Mouse (Mus musculus) hindbrain, embryonic 14.5 days (tissue): ENCODE results near the gene Pdx1. TPM values are rescaled to one million over a fixed set of nuclear protein-coding genes. Genes with fewer than 3 reads are reported as not detected.

Experiments used
- ATAC-seq: fragments of 200-750 bp; cut with Nextera tagmentation; 2 replicates; pipeline ENCODE4 v1.8.0; 2017; ENCODE audit warnings: moderate number of reproducible peaks, mild to moderate bottlenecking, moderate TSS enrichment, moderate library complexity; ENCODE audit not compliant: low FRiP score
- DNase-seq: peaks from one replicate; pipeline ENCODE4 v3.0.0-alpha.2; 2015; ENCODE audit warnings: low spot score
- H3K27ac ChIP-seq: fragments of 300-500 bp; sonication (generic); 2 replicates; pipeline ENCODE4 v1.5.1; 2014; ENCODE audit warnings: mild to moderate bottlenecking, moderate library complexity
- H3K27me3 ChIP-seq: fragments of 300-500 bp; sonication (generic); 2 replicates; pipeline ENCODE4 v1.6.1; 2014; ENCODE audit warnings: mild to moderate bottlenecking, low read length, mixed read lengths; ENCODE audit not compliant: control insufficient read depth, insufficient read depth
- H3K36me3 ChIP-seq: fragments of 300-500 bp; sonication (generic); replicated peaks from 2 replicates; pipeline ENCODE4 v1.6.1; 2014; ENCODE audit not compliant: control insufficient read depth, insufficient read depth
- H3K4me1 ChIP-seq: fragments of 300-500 bp; sonication (generic); replicated peaks from 2 replicates; pipeline ENCODE4 v1.6.1; 2014; ENCODE audit warnings: antibody characterized with exemption, low read length, mixed read lengths; ENCODE audit not compliant: control insufficient read depth, insufficient read depth
- H3K4me2 ChIP-seq: fragments of 300-500 bp; sonication (generic); replicated peaks from 2 replicates; pipeline ENCODE4 v1.6.1; 2014; ENCODE audit warnings: mild to moderate bottlenecking, moderate library complexity
- H3K4me3 ChIP-seq: fragments of 300-500 bp; sonication (generic); replicated peaks from 2 replicates; pipeline ENCODE4 v1.5.1; 2014; ENCODE audit warnings: mild to moderate bottlenecking, low read length
- H3K9ac ChIP-seq: fragments of 300-500 bp; sonication (generic); 2 replicates; pipeline ENCODE4 v1.6.1; 2014
- H3K9me3 ChIP-seq: fragments of 300-500 bp; sonication (generic); 2 replicates; pipeline ENCODE4 v1.6.1; 2016; ENCODE audit warnings: low read length; ENCODE audit not compliant: control insufficient read depth
- WGBS: fragments of 180-500 bp; shearing (Covaris S2); extraction: QIAGEN DNeasy Blood & Tissue Kit; methylation state at CpG from one replicate; pipeline ENCODE4 v1.1.7; 2014; 5-methylcytosine and 5-hydroxymethylcytosine counted together
- polyA plus RNA-seq: library from polyadenylated mRNA; unstranded; fragments of >200 nt; fragmentation: Nextera tagmentation; extraction: Ambion mirVana; gene quantifications from 2 replicates; pipeline ENCODE4 v1.2.1, GENCODE M21; 2014

The Pdx1 gene
- polyA plus RNA-seq, 1 experiment from 2014 or later = not detected

DNA sequence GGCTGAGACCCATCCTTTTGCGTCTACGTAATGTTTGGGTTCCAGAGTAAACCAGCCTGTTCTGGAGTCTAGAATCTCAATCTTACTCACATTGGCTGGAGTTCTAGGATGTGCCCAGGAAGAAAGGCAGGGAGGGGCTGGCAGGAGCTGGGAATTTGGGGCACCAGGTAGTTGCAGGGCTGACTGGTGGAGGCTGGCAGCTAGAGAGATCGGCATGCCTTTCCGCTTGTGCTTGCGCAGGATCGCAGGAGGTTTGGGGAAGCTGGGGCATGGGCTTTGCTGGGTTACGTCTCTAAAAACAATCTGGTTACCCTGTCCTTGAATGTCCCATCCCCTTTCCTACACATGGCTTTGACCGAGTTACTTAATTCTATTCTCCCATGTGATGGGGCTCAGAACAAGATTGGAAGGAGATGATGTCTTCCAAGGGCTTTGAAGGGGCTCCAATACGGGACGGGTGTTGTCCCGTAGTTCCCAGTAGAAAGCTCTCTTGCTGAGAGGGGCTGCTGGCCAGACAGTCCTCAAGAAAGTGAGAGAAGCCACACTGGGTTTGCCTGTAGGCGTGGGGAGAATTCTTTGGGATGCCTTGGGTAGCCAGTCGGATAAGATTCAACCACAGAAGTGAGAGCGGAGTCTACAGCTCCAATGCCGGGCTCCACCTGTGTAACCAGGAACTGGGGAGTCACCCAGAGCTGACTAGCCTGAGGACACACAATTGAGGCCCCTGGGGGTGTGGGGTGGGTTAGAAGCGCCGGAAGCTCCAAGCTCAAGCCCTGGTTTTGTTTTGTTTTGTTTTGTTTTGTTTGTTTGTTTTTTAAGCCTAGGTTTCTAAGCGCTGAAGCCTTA, 7.2 kb downstream of the Pdx1 start:
- no peaks in the 10 kb centered on the region for H3K36me3 ChIP-seq

DNA sequence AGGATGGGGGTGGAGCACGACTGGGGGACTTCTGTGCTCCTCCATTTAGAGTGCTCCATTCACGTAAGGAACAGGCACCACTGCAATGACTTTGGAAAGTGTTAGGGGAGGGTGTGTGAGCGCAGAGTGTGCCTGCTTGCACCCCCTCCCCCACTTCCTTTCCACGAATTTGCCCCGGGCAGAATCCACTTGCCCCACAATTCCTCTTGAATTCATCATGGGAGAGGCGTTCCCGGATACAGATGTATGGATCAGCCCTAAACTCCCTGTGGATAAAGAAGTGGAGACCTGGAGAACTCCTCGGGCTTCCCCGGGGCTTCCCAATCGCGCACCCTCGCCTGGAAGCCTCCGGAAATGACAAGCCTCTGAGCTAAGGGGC, 7.8 kb downstream of the Pdx1 start:
- WGBS = 0% methylated on average over 13 of the region's 13 CpGs
- Histone ChIP-seq H3K4me1 (no peaks in the 10 kb centered on the region), H3K9me3 (peaks cover 6% of the 10 kb centered on the region; the same call in 1 of the 2 replicates), H3K36me3 (no peaks in the 10 kb centered on the region), H3K27ac (no peak overlapping the region), H3K4me3 (no peak overlapping the region), H3K27me3 (peaks cover 96% of the 10 kb centered on the region), H3K4me2 (no peak overlapping the region), H3K9ac (no peak overlapping the region)
- ATAC-seq (no peak), DNase-seq (no peak)

More for the DNA sequence above, 7.2 kb downstream of the Pdx1 start:
- ATAC-seq (no peak), DNase-seq (no peak)
- Histone ChIP-seq H3K4me2 (no peak overlapping the region), H3K9me3 (peaks cover 6% of the 10 kb centered on the region; the same call in 1 of the 2 replicates), H3K27ac (no peak overlapping the region), H3K4me3 (no peak overlapping the region), H3K27me3 (peaks cover 99% of the 10 kb centered on the region), H3K4me1 (no peaks in the 10 kb centered on the region), H3K9ac (no peak overlapping the region)
- WGBS = 2% methylated on average over 18 of the region's 18 CpGs

DNA sequence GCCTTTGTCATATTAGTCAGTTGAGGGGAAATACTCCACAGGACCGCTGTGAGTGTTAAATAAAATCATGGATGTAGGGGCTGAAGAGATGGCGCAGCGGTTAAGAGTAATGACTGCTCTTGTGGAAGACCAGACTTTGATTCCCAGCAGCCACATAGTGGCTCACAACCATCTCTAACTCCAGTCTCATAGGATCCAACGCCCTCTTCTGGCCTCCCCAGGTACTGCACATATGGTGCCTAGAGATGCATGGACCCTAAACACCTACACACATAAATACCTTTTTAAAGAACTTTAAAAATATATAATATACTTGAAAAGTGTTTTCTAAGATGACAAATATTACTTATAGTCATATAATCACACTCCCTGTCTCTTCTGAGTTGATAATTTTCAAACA, 14.6 kb downstream of the Pdx1 start:
- ATAC-seq = no peak
- H3K9ac ChIP-seq = no peak overlapping the region
- H3K4me1 ChIP-seq = no peaks in the 10 kb centered on the region
- no peak overlapping the region for H3K4me2 ChIP-seq
- peaks cover 40% of the 10 kb centered on the region for H3K27me3 ChIP-seq
- H3K36me3 ChIP-seq = no peaks in the 10 kb centered on the region
- H3K27ac ChIP-seq = no peak overlapping the region
- no peak overlapping the region for H3K4me3 ChIP-seq
- no peaks in the 10 kb centered on the region for H3K9me3 ChIP-seq
- no peak for DNase-seq
- 72% methylated on average over 4 of the region's 4 CpGs for WGBS

GRCm38 (mm10) chr5:147291764-147292505, 22.2 kb downstream of the Pdx1 start:
- 38% methylated on average over 16 of the region's 16 CpGs for WGBS
- H3K4me3 ChIP-seq = no peak overlapping the region
- ATAC-seq (no peak), DNase-seq (no peak)
- H3K4me1 ChIP-seq = no peaks in the 10 kb centered on the region
- no peak overlapping the region for H3K4me2 ChIP-seq
- H3K9me3 ChIP-seq = no peaks in the 10 kb centered on the region
- no peak overlapping the region for H3K9ac ChIP-seq
- H3K36me3 ChIP-seq = no peaks in the 10 kb centered on the region
- no peak overlapping the region for H3K27ac ChIP-seq
- H3K27me3 ChIP-seq = peaks cover 55% of the 10 kb centered on the region

DNA sequence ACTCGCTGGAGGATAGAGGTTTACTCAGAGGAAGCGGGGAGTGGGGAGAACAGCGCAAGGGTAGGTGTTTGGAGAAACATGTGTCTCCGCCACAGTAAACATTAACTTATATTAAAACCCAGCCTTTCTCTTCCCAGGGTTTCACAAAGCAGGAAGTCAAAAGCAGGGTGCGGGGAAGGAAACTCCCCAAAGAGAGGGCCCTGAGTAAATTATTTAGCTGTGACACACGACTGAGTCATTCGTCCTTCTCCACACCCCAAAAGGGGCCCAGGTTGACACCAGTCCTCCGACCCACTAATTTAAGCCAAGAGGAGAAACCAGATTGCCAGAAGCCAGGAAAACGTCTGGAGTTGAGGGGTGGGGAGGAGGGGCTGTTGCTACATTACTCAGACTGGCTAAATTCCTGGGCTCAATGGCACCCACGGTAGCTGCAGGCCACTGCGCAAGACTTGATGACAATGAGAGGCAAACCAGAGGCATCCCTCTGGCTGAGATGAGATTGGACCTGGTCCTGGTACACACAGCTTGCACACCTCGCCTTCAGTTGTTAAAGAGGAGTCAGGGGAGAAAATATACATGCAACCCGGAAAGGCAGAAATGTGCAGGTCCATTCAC, 22.9 kb downstream of the Pdx1 start:
- Histone ChIP-seq H3K27me3 (peaks cover 62% of the 10 kb centered on the region), H3K4me3 (no peak overlapping the region), H3K27ac (no peak overlapping the region), H3K9ac (no peak overlapping the region), H3K4me1 (no peaks in the 10 kb centered on the region), H3K36me3 (no peaks in the 10 kb centered on the region), H3K9me3 (no peaks in the 10 kb centered on the region), H3K4me2 (no peak overlapping the region)
- no peak for ATAC-seq
- no peak for DNase-seq
- WGBS = 49% methylated on average over 13 of the region's 13 CpGs

DNA sequence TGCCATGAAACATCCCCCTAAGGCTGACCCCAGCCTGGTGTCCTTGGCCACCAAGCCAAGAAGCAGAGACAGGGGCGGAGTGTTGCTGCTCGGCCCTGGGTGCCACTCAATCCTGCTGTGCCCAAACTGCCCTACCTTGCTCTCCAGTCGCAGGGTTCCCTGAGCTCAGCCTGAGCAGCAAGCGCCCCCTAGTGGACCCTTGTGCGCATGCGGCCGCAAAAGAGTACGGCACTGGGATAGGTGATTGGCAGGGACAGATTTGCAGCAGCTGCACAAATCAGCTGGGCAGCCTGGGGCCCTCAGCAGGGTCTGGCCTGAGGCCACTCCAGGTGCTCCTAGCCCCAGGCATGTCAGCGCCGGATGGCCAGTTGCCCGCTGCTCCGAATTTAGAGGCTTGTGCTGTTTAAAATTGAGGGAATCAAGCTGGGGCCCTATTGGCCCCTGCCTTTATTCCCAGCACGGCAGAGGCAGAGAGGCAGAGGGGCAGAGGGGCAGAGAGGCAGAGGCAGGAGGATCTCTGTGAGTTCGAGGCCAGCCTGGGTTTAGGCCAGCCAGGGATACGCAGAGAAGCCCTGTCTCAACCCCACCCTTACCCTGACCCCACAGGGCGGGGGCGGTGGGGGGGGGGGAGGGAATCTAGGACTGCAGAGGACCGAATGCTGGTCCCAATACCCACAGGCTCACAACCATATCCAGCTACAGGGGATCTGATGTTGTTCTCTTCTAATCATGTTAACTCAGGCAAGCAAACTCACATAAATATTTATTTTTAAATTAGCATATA, 23.6 kb downstream of the Pdx1 start:
- Histone ChIP-seq H3K9me3 (no peaks in the 10 kb centered on the region), H3K4me3 (no peak overlapping the region), H3K27me3 (peaks cover 69% of the 10 kb centered on the region), H3K4me2 (no peak overlapping the region), H3K9ac (no peak overlapping the region), H3K36me3 (no peaks in the 10 kb centered on the region), H3K4me1 (no peaks in the 10 kb centered on the region), H3K27ac (no peak overlapping the region)
- peak; percentile 73; the same call in 1 of the 2 replicates for ATAC-seq
- 17% methylated on average over 18 of the region's 18 CpGs for WGBS
- DNase-seq = peak; percentile 87

DNA sequence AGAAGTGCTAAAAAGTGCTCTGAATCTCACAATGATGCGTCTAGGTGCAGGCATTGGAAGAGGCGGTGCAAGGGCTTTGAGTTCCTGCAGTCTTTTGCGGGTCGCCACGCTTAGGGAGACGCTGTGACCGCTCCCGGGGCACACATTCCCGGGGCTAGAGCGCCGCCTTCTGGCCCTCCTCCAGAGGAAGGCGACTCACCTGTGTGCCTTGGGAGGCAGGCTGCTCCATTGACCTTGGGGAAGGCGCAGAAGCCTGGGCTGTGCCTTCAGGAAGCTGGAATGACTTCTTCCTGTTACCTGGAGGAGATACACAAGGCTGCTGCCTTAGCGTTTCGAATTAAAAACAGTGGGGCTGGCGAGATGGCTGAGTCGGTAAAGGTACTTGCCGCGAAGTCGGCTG, 24.4 kb downstream of the Pdx1 start:
- H3K9ac ChIP-seq = no peak overlapping the region
- no peaks in the 10 kb centered on the region for H3K36me3 ChIP-seq
- no peaks in the 10 kb centered on the region for H3K4me1 ChIP-seq
- H3K27ac ChIP-seq = no peak overlapping the region
- ATAC-seq (no peak), DNase-seq (no peak)
- H3K4me2 ChIP-seq = no peak overlapping the region
- 10% methylated on average over 20 of the region's 20 CpGs for WGBS
- no peaks in the 10 kb centered on the region for H3K9me3 ChIP-seq
- H3K27me3 ChIP-seq = peaks cover 77% of the 10 kb centered on the region
- no peak overlapping the region for H3K4me3 ChIP-seq

DNA sequence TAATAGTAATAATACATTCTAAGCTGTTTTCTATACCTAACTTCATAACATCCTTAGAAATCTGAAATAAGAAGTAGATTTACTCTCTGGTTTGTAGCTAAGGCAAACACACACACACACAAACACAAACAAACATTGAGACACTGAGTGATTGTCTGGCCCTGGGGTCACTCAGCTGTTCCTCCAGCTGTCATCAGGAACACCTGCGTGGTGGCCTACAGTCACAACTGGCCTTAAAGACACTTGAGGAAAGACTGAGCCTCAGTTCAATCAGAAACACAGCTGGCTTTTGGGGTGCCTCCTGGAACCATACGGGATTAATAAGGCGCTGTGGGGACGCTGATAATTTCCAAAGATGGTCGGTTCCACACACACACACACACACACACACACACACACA, 27.5 kb downstream of the Pdx1 start:
- Histone ChIP-seq H3K27ac (no peak overlapping the region), H3K9me3 (no peaks in the 10 kb centered on the region), H3K27me3 (peaks cover 97% of the 10 kb centered on the region), H3K4me1 (no peaks in the 10 kb centered on the region), H3K36me3 (no peaks in the 10 kb centered on the region), H3K4me3 (no peak overlapping the region), H3K9ac (no peak overlapping the region), H3K4me2 (no peak overlapping the region)
- ATAC-seq (no peak), DNase-seq (no peak)
- WGBS = 66% methylated on average over 5 of the region's 5 CpGs
